Mouse (Mus musculus) left cerebral cortex, postnatal 10 days (tissue): ENCODE measurements around the gene 5730522E02Rik. TPM values are rescaled to one million over a fixed set of nuclear protein-coding genes. Genes with fewer than 3 reads are reported as not detected.
"Not testable (repeated sequence)": the region's sequence is repeated elsewhere in the genome, so short reads cannot be mapped to it uniquely, and the experiment has no call there.

Source experiments
- DNase-seq, 2 experiments: peaks; one replicate each; pipeline ENCODE4 v3.0.0; 2021 to 2022; ENCODE audit warnings: low spot score in 2 of 2, mixed read lengths in 1 of 2; ENCODE audit errors: extremely low spot score in 1 of 2
- intact Hi-C: fragments of 180-260 bp; cut with DNase I; formaldehyde crosslinking; loops from one replicate; pipeline ENCODE4 v1.15.1; 2025
- total RNA-seq, 2 experiments: library from RNA; stranded (reverse); gene quantifications; 2 replicates each; pipeline ENCODE4 v1.2.3; 2021

The 5730522E02Rik gene
- total RNA-seq = 10 to 100 TPM; 16.2 to 21.0 TPM

GRCm38 (mm10) chr11:26210582-26211180 lies at the start of gene 5730522E02Rik:
TSS of gene 5730522E02Rik (minus strand) at chr11:26210763.
- intact Hi-C loops = no loop called here
- no peak for DNase-seq

- DNase-seq = no peak
- intact Hi-C loops = no loop called here
Measured at GRCm38 (mm10) chr11:26236540-26236939, 26.0 kb upstream of the 5730522E02Rik start.

GRCm38 (mm10) chr11:26229895-26230294 lies 19.3 kb upstream of the 5730522E02Rik start:
- intact Hi-C loops = no loop called here
- no peak for DNase-seq

DNA sequence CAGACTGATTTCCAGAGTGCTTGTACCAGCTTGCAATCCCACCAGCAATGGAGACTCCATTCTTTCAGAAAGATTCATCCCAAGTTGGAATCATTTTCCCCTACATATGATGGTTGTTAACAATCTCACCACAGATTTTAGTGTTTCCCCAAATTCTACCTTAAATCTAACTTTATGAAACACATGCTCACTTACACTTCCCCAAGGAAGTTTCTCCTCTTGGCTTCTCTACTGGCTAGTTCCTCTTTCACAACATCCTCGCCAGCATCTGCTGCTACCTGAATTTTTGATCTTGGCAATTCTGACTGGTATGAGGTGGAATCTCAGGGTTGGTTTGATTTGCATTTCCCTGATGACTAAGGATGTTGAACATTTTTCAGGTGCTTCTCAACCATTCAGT lies 3.1 kb upstream of the 5730522E02Rik start:
- DNase-seq, intact Hi-C loops: not testable (repeated sequence)

- DNase-seq = peak; percentile 13 to 73
- intact Hi-C loops = loop anchor here (10.0 kb wide), 2 partner anchors 275 to 755 kb away; no protein-coding TSS in a partner anchor
Measured at GRCm38 (mm10) chr11:26209811-26210581, 567 bp downstream of the 5730522E02Rik start.

DNA sequence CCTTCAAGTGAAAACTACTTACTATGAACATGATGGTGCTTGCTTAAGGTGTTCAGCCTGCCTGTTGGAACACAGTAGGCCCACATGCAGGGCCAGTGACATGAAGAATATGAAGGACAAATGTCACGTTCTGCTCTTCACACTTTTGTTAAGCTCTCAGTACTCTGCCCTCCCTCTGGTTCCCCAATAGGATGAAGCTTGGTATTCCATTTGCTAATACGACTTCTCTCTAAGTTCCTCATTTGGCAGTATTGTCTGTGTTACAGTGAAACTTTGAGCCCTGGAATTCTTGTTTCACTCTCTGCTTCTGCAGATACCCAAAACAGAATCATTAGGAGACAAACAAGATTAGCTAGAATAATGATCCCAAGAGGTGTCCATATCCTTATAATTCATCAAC lies 7.1 kb downstream of the 5730522E02Rik start:
- no peak for DNase-seq
- intact Hi-C loops = loop anchor here (10.0 kb wide), 2 partner anchors 281 to 761 kb away; no protein-coding TSS in a partner anchor

- DNase-seq = no peak
- intact Hi-C loops = loop anchor here (10.0 kb wide), 2 partner anchors 282 to 762 kb away; no protein-coding TSS in a partner anchor
Measured at GRCm38 (mm10) chr11:26202842-26203241, 7.7 kb downstream of the 5730522E02Rik start.

- intact Hi-C loops = loop anchor here (10.0 kb wide), 2 partner anchors 283 to 763 kb away; no protein-coding TSS in a partner anchor
- DNase-seq = no peak
Measured at GRCm38 (mm10) chr11:26201778-26202097, 8.8 kb downstream of the 5730522E02Rik start.

- DNase-seq = peak in 1 of 2 experiments; percentile 39
- intact Hi-C loops = loop anchor here (10.0 kb wide), 2 partner anchors 284 to 764 kb away; no protein-coding TSS in a partner anchor
Measured at GRCm38 (mm10) chr11:26200970-26201777, 9.4 kb downstream of the 5730522E02Rik start.

GRCm38 (mm10) chr11:26195468-26195867 lies 15.1 kb downstream of the 5730522E02Rik start:
- intact Hi-C loops = no loop called here
- no peak for DNase-seq

DNA sequence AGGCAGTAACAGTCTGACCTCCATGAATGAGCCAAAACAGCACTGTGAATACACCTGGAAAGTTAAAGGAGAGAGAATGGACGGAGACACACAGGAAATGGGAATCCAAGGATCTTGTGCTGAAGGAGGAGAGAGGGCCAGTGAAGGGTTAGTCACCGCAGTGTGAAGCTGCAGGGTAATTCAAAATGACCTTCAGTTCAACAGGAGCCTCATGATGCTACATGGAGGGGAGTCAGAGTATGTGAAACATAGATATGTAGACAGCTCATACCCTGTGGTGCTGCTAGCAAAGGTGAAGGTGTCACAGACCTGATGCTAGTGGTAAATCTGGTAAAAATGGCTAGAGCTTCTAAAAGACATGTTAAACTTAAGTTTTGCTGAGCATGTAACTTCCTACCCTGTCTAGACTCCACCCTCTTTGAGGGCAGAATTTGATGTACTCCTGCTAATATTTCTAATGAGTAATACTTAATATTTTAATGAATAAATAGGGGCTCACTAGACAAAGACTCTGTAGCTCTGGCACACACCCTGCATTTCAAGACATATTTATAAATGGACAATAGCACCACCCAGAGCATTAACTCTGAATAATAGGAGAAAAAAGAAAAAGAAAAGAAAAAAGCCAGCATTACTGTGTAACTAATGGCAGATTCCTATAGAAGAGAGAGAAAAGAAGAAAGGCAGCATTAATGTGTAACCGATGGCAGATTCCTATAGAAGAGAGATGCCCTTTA lies 23.2 kb downstream of the 5730522E02Rik start:
- intact Hi-C loops = no loop called here
- no peak for DNase-seq

DNA sequence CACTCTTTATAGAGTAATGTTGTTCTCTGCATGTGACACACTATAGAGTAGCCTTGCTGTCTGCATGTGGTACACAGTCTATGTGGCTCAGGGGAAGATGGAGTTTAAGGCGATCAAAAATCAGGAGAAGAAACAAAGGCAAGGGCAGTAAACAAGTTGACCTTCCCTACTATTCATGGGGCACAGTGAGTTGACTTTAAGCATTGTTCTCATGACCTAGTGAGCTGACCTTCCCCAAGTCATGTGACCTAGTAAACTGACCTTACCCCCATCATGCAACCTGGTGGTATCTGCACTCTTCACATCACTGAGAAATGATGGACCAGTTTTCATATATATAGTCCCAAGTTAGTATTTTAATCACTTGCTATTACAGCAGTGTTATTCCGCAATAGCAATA lies 40.0 kb downstream of the 5730522E02Rik start:
- DNase-seq = no peak
- intact Hi-C loops = no loop called here

DNA sequence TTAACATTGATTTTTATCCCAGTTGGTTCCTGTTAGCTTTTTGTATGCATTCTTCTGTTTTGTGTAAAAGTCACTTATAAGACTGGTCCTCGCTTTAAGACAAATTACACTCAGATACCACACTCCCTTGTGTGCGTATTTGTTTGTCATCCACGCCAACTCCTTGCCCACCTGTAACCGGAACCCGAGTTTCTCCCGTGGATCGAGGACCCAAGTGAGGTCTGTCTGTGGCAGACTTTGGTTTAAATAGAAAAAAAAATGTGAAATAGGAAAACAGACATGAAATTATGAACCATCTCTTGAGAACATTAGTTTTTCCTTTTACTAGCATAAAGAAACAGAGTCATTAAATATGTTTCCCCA lies 43.0 kb downstream of the 5730522E02Rik start:
- DNase-seq = no peak
- intact Hi-C loops = no loop called here

DNA sequence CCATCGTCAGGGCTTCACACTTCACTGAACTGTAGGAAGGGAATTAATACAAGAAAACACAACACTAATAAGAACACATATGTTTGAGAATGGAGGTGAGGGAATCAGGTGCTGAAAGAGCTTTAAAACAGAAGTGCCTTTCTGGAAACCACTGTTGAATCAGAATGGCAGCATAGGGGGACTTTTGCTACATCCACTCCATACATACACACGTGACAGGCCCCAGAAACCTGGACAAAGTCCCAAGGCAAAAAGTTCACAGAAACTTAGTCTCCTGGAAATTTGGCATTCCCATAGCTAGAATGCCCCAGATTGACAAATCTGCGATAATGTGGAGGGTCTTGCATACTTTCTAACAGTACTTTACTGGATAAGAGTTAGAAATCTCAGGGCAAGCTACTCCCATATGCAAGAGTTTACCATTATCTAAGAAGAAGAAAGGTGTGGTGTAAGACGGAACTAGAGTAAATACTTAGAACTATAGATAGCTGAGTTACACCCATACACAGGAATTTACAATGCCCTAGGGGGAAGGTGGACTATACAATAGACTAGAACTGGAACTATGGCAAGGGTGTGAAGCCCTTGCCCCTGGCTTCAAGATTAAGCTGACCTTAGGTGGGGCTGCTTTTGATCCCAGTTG lies 43.5 kb downstream of the 5730522E02Rik start:
- DNase-seq = no peak
- intact Hi-C loops = no loop called here

DNA sequence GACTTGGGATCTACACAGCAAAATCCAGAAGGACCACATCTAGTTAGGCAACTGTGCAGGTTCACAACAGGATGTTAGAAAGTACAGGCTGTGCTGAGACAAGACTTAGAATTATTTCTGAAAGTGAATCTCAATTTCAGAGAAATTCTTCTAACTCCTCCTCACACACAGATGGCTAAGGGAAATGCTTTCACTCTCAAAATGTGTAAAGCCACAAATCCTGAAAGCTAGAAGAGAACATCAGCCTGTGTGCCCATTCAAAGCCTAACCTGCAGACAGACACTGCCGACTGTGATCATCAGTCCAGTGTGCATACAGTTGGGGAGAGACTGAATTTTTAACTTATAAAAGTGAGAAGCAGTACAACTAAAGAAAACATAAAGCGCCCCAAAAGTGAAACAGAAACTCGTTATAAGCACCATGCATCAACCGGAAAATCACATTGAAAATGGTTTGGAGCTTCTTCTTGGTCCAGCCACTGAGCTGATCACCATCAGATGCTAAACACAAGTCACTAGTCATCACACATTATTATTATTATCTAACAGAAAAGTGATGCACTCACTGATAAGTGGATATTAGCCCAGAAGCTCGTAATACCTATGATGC lies 45.8 kb downstream of the 5730522E02Rik start:
- intact Hi-C loops = no loop called here
- no peak for DNase-seq

DNA sequence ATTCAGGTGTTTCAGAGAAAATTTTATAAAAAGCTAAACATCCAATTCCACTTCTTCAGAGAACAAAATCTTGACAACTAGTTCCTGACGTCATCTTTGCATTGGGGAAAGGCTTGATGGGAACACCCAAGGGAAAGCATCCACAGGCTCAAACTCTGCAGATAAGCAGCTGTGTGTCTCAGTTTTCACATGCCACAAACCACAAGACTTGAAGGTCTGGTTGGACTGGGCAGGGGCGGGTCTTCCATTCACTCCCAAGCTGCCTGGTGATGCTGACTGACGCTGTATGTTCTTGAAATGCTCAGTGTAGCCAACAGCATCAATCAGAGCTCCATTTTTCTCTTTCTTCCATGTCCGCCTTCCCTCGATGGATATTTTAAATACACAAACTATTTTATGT lies 49.2 kb downstream of the 5730522E02Rik start:
- intact Hi-C loops = no loop called here
- no peak for DNase-seq

DNA sequence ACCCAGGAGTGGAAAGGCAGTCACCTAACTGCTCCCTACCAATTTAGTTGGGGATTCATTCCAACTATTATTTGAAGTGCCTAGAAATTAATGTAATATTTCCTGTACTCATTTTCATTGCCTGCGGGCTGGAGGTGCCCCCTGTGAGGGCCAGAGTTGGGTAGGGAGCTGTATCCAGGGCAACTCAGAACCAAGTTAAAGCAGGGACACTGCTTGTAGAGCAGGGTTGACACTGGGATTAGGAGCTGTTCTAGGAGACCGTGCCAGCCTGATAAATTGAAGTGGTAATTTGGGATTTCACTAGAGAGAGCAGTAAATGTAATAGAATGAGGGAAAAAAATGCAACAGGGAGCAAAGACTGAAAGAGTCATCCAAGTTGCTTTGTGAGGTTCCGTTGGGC lies 51.5 kb downstream of the 5730522E02Rik start:
- no peak for DNase-seq
- intact Hi-C loops = no loop called here

DNA sequence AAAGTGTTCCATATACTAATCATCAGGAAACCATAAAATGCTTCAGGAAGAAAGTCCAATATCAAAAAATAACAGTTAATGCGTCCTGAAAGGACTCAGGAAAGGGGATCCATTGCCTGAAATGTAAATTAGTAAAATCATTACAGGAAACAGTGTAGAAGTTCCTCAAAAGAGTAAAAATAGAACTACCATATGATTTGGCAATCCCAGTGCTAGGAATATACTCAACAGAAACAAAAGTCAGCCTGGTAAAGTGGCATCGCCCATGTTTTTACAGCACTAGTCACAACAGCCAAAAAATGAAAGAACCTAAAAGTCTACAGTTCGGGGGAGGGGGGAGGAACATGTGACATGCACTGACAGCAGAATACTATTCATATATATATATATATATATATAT lies 70.5 kb downstream of the 5730522E02Rik start:
- no peak for DNase-seq
- intact Hi-C loops = no loop called here
